Mouse (Mus musculus): ENCODE data around the gene Rasa2.
"Not testable (repeated sequence)": the region's sequence is repeated elsewhere in the genome, so short reads cannot be mapped to it uniquely, and the experiment has no call there.

DNA sequence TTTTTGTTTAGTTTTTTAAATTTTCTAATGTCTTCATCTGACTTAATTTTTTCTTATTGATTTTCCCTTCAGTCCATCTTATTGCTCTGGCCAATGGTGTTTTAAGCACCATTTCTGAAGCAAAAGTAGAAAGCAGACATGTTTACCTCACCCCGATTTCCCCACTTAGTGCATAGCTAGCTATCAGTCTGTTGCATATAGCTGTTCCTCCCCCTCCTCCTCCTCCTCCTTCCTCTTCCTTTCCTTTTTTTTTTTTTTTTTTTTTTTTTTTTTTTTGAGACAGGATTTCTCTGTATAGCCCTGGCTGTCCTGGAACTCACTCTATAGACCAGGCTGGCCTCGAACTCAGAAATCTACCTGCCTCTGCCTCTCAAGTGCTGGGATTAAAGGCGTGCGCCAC, 95.3 kb downstream of the Rasa2 start:
- not testable (repeated sequence) for TF ChIP-seq ZC3H11A (IDR thresholded peaks at IDR 0.05; ENCODE audit: borderline replicate concordance, low read depth, low read length); MAFK (IDR thresholded peaks at IDR 0.05; ENCODE audit: insufficient read depth, low read depth, low read length); ZNF384 (IDR thresholded peaks at IDR 0.05; ENCODE audit: low read depth, low read length); CHD2 (IDR thresholded peaks at IDR 0.05; ENCODE audit: low read depth, low read length)

Measured in ES-E14 (cell line).